Mouse (Mus musculus) spleen, postnatal 36 days (tissue): ENCODE results near the gene Ccs.
A peak's percentile ranks its signal among the peaks of the same experiment; 100 is the strongest.
"Not testable (repeated sequence)": the region's sequence is repeated elsewhere in the genome, so short reads cannot be mapped to it uniquely, and the experiment has no call there.

Experiments used
- DNase-seq, 2 experiments: peaks; one replicate each; pipeline ENCODE4 v3.0.0; 2022; ENCODE audit warnings: low spot score in 2 of 2, mixed read lengths in 1 of 2

Ccs gene

GRCm38 (mm10) chr19:4836096-4836495 is 3.0 kb downstream of the Ccs start:
- no peak for DNase-seq

- DNase-seq: no peak
Measured at GRCm38 (mm10) chr19:4833977-4834376, 5.2 kb downstream of the Ccs start.

- no peak for DNase-seq
Measured at GRCm38 (mm10) chr19:4829156-4829555, 10.0 kb downstream of the Ccs start.

GRCm38 (mm10) chr19:4828444-4829114 is 10.6 kb downstream of the Ccs start:
- DNase-seq: no peak

GRCm38 (mm10) chr19:4820678-4821303 is 18.3 kb downstream of the Ccs start:
- no peak for DNase-seq

GRCm38 (mm10) chr19:4817182-4817835 is 21.8 kb downstream of the Ccs start:
- no peak for DNase-seq

GRCm38 (mm10) chr19:4813015-4813414 is 26.1 kb downstream of the Ccs start:
- peak in 1 of 2 experiments; percentile 25 for DNase-seq

- DNase-seq: not testable (repeated sequence)
Measured at GRCm38 (mm10) chr19:4812334-4812949, 26.7 kb downstream of the Ccs start.

- no peak for DNase-seq
Measured at GRCm38 (mm10) chr19:4811909-4812242, 27.3 kb downstream of the Ccs start.

GRCm38 (mm10) chr19:4811063-4811908 is 27.8 kb downstream of the Ccs start, which contains the start of the genes Gm21992 and Rbm14:
Gm21992 (minus strand) TSS chr19:4811612.
Rbm14 (minus strand) TSS chr19:4811634.
- peak; percentile 98 to 99 for DNase-seq

- DNase-seq: no peak
Measured at GRCm38 (mm10) chr19:4810746-4811062, 28.4 kb downstream of the Ccs start.

- no peak for DNase-seq
Measured at GRCm38 (mm10) chr19:4810309-4810708, 28.8 kb downstream of the Ccs start.

GRCm38 (mm10) chr19:4803283-4803682 is 35.8 kb downstream of the Ccs start:
- DNase-seq: no peak

- no peak for DNase-seq
Measured at GRCm38 (mm10) chr19:4802691-4803091, 36.4 kb downstream of the Ccs start.

GRCm38 (mm10) chr19:4799083-4799482 is 40.0 kb downstream of the Ccs start:
- DNase-seq: no peak

- no peak for DNase-seq
Measured at GRCm38 (mm10) chr19:4797846-4798245, 41.3 kb downstream of the Ccs start.

- DNase-seq: no peak
Measured at GRCm38 (mm10) chr19:4795929-4796328, 43.2 kb downstream of the Ccs start.

GRCm38 (mm10) chr19:4793831-4794422 is 45.2 kb downstream of the Ccs start, which contains the start of gene Rbm4:
Rbm4 (minus strand) TSS chr19:4793901.
- DNase-seq: peak; percentile 98 to 99

- DNase-seq: no peak
Measured at GRCm38 (mm10) chr19:4793281-4793830, 45.8 kb downstream of the Ccs start.

- DNase-seq: no peak
Measured at GRCm38 (mm10) chr19:4786313-4786712, 52.8 kb downstream of the Ccs start.

GRCm38 (mm10) chr19:4785206-4785605 is 53.9 kb downstream of the Ccs start:
- no peak for DNase-seq
